Mouse (Mus musculus) embryonic facial prominence, embryonic 13.5 days (tissue): ENCODE measurements around the gene Fzd2. TPM values are rescaled to one million over a fixed set of nuclear protein-coding genes. Genes with fewer than 3 reads are reported as not detected.
"Not testable (repeated sequence)": the region's sequence is repeated elsewhere in the genome, so short reads cannot be mapped to it uniquely, and the experiment has no call there.

Experiments used
- ATAC-seq: fragments of 200-750 bp; cut with Nextera tagmentation; 2 replicates; pipeline ENCODE4 v1.8.0; 2017; ENCODE audit warnings: low read depth; ENCODE audit not compliant: insufficient number of reproducible peaks, insufficient read depth, low FRiP score, low TSS enrichment
- H3K27ac ChIP-seq: fragments of 300-500 bp; sonication (generic); 2 replicates; pipeline ENCODE4 v1.5.1; 2015; ENCODE audit warnings: moderate library complexity, mild to moderate bottlenecking, inconsistent platforms
- H3K27me3 ChIP-seq: fragments of 300-500 bp; sonication (generic); 2 replicates; pipeline ENCODE4 v1.6.1; 2015; ENCODE audit warnings: mild to moderate bottlenecking, inconsistent platforms
- H3K36me3 ChIP-seq: fragments of 300-500 bp; sonication (generic); 2 replicates; pipeline ENCODE4 v1.6.1; 2015; ENCODE audit warnings: mild to moderate bottlenecking, inconsistent platforms
- H3K4me1 ChIP-seq: fragments of 300-500 bp; sonication (generic); 2 replicates; pipeline ENCODE4 v1.6.1; 2015; ENCODE audit warnings: inconsistent platforms
- H3K4me2 ChIP-seq: fragments of 300-500 bp; sonication (generic); 2 replicates; pipeline ENCODE4 v1.6.1; 2015; ENCODE audit warnings: moderate library complexity, mild to moderate bottlenecking, inconsistent platforms
- H3K4me3 ChIP-seq: fragments of 300-500 bp; sonication (generic); 2 replicates; pipeline ENCODE4 v1.5.1; 2015; ENCODE audit warnings: mild to moderate bottlenecking, inconsistent platforms
- H3K9ac ChIP-seq: fragments of 300-500 bp; sonication (generic); 2 replicates; pipeline ENCODE4 v1.6.1; 2015; ENCODE audit warnings: mild to moderate bottlenecking, inconsistent platforms
- H3K9me3 ChIP-seq: fragments of 300-500 bp; sonication (generic); 2 replicates; pipeline ENCODE4 v1.6.1; 2016; ENCODE audit warnings: inconsistent platforms
- WGBS: fragments of 180-500 bp; shearing (Covaris S2); methylation state at CpG from one replicate; pipeline ENCODE4 v1.1.7; 2015; ENCODE audit warnings: mixed read lengths; 5-methylcytosine and 5-hydroxymethylcytosine counted together
- polyA plus RNA-seq: library from polyadenylated mRNA; unstranded; fragments of >200 nt; fragmentation: Nextera tagmentation; extraction: Ambion mirVana; gene quantifications from 2 replicates; pipeline ENCODE4 v1.2.1, GENCODE M21; 2015

The Fzd2 gene
- polyA plus RNA-seq, 1 experiment from 2014 or later: 67.8 TPM

DNA sequence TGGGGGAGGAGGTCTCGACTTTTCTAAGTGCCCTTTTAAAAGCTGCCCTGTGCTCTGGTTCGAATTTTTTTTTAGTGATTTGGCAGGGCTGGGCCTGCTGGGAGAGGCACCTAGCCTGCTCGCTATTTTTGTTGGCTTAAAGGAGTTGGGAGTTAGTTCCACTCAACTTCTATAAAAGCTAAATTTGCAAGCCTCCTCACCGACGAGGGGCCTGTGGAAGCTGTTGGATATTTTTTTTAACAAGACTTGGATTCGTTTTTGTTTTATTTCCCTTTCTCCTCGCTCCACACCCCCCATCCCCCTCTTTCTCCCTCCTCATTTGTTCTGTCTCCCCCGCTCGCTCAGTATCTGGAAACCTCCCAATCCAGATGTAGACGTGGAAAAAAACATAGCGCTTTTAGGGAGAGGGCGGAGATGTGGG is 2.6 kb downstream of the Fzd2 start:
- H3K4me1 ChIP-seq: peaks cover 50% of the 10 kb centered on the region
- peak overlapping the region; percentile 100 for H3K9ac ChIP-seq
- peak overlapping the region; percentile 100 for H3K27ac ChIP-seq
- 0% methylated on average over 12 of the region's 12 CpGs for WGBS
- no peaks in the 10 kb centered on the region for H3K27me3 ChIP-seq
- peak overlapping the region; percentile 95 for H3K4me3 ChIP-seq
- peaks cover 17% of the 10 kb centered on the region for H3K36me3 ChIP-seq
- no peak for ATAC-seq
- peak overlapping the region; percentile 78 for H3K4me2 ChIP-seq
- H3K9me3 ChIP-seq: no peaks in the 10 kb centered on the region

DNA sequence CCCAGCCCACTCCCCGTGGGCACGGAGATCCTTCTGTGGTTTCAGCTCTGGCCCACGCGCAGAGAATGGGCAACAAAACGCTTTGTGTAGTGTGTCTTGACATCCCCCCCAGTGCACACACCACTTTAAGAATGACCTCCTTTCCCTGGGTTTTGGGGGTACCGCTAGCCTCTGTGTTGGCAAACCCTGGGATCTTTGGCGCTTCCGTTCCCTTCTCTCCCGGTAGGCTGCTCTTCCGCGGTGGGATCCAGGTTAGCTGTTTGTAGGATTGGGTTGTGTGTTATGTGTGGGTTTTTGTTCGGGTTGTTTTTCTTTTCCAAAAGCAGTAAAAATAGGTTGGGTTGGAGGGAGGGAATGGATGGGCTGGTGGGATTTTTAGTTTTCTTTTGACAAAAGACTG is 3.0 kb downstream of the Fzd2 start:
- Histone ChIP-seq H3K4me2 (peak overlapping the region; percentile 78), H3K36me3 (peaks cover 17% of the 10 kb centered on the region), H3K4me3 (peak overlapping the region; percentile 95), H3K9ac (peak overlapping the region; percentile 100), H3K27ac (peak overlapping the region; percentile 100), H3K4me1 (peaks cover 49% of the 10 kb centered on the region)
- ATAC-seq, H3K9me3 ChIP-seq, H3K27me3 ChIP-seq: not testable (repeated sequence)
- under 1% methylated on average over 12 of the region's 12 CpGs for WGBS

DNA sequence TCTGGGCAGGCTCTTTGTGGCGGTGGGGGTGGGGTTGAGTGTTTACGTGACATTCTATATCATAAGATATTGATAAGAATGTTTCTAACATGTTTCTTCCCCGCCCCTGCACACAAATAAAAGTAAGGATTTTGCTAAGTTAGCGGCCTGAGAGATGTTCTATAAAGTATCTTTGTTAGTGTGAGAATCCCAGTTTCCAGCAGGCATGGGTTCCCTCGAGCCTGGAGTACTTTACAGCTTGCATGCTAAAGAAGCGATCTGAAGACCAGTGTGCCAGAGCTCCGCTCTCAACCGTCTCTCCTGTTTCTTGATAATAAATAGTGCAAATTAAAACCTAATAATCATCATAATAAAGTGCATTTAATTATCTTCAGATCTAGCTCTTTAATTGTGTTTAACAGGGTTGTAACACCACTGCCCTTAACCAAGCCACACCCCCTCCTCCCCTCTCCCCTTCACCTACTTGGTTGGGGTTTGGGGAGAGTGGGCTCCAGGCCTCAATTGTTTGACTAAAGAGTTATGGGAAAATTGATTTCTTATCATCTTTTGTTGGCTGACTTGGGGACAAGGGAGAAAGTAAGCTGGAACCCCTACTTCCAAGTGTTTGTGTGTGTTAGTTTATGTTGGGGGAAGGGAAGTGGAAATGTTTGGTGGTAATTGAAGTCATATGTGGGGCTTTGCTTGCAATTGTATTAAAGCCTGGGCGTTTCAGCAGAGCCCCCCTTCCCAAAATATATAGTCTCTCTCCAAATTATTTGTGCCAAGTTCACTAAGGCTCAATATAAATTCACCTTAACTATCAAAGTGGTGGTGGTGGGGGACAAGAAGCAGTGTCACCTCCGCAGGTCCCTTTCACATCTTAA is 3.7 kb downstream of the Fzd2 start:
- H3K9ac ChIP-seq: peak overlapping the region; percentile 100
- H3K9me3 ChIP-seq: no peaks in the 10 kb centered on the region
- ATAC-seq: no peak
- peak overlapping the region; percentile 78 for H3K4me2 ChIP-seq
- H3K27me3 ChIP-seq: no peaks in the 10 kb centered on the region
- H3K4me1 ChIP-seq: peaks cover 42% of the 10 kb centered on the region
- peak overlapping the region; percentile 95 for H3K4me3 ChIP-seq
- WGBS: 3% methylated on average over 10 of the region's 10 CpGs
- peak overlapping the region; percentile 100 for H3K27ac ChIP-seq
- peaks cover 17% of the 10 kb centered on the region for H3K36me3 ChIP-seq

DNA sequence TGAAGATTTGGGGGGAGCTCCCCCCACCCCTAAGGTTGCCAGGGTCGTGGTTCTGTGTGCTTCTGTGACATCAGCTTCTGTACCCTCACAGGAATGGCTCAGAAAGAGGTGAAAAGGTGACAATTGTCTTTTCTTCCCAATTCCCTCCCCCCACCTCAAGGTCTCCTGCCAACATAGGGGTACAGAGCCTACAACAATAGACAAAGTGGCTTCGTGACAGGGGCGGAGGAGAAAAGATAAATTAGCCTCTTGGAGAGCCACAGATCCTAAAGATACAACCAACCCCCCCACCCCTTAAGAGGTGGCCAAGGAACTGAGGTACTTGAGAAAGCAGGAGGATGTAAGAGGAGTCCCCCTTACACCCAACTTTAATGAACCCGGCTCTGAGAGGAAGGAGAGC is 4.5 kb downstream of the Fzd2 start:
- no peak for ATAC-seq
- H3K27me3 ChIP-seq: no peaks in the 10 kb centered on the region
- H3K4me3 ChIP-seq: peak overlapping the region; percentile 95
- H3K36me3 ChIP-seq: peaks cover 17% of the 10 kb centered on the region
- H3K9ac ChIP-seq: peak overlapping the region; percentile 100
- peak overlapping the region; percentile 100 for H3K27ac ChIP-seq
- peak overlapping the region; percentile 78 for H3K4me2 ChIP-seq
- no peaks in the 10 kb centered on the region for H3K9me3 ChIP-seq
- H3K4me1 ChIP-seq: peaks cover 41% of the 10 kb centered on the region
- 15% methylated on average over 4 of the region's 4 CpGs for WGBS

DNA sequence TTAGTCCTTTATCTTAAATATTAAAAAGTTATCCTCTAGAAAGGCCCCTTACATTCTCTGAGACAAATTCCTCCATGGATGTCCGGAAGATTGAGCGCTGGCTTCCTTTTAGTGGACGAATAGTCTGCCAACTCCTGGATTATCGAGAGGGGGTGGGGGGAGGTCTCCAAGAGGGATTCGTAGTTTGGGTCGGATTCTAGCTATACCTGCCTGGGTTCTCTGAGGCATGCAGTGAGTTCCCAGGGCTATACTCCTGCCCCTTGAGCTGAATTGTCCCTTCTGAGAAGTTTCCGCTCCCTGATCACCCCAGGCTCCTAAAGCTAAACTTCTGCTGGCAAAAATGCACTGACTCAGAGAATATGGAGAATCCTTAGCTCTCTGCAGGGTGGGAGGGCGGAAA is 5.3 kb downstream of the Fzd2 start:
- H3K4me3 ChIP-seq: peak overlapping the region; percentile 95
- H3K4me1 ChIP-seq: peaks cover 41% of the 10 kb centered on the region
- H3K27ac ChIP-seq: peak overlapping the region; percentile 100
- peak overlapping the region; percentile 78 for H3K4me2 ChIP-seq
- 35% methylated on average over 8 of the region's 8 CpGs for WGBS
- H3K9ac ChIP-seq: peak overlapping the region; percentile 100
- no peak for ATAC-seq
- H3K9me3 ChIP-seq: no peaks in the 10 kb centered on the region
- peaks cover 17% of the 10 kb centered on the region for H3K36me3 ChIP-seq
- no peaks in the 10 kb centered on the region for H3K27me3 ChIP-seq

DNA sequence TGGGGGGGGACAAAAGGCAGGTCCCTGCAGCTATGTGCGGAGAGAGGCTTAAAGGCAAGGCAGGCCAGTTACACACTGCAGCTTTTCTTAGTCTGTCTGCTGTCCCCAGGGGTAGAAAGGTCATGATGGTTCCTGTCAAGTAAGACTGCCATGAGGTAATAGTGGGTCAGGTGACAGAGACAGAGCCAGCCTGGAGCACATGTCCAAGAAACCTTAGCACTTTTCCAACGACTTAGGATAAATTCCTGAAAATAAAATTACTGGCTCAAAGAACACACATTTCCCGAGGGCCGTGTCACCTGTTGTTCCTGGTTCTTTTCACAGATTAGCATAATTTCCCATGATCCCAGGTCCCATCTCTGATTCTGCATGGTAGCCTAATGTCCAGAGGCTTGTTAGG is 6.1 kb downstream of the Fzd2 start:
- 6% methylated on average over 4 of the region's 4 CpGs for WGBS
- Histone ChIP-seq H3K4me1 (peaks cover 41% of the 10 kb centered on the region), H3K9ac (peak overlapping the region; percentile 100), H3K9me3 (no peaks in the 10 kb centered on the region), H3K27me3 (no peaks in the 10 kb centered on the region), H3K36me3 (peaks cover 17% of the 10 kb centered on the region), H3K4me2 (peak overlapping the region; percentile 78), H3K27ac (peak overlapping the region; percentile 100), H3K4me3 (peak overlapping the region; percentile 95; the same call in 1 of the 2 replicates)
- no peak for ATAC-seq

DNA sequence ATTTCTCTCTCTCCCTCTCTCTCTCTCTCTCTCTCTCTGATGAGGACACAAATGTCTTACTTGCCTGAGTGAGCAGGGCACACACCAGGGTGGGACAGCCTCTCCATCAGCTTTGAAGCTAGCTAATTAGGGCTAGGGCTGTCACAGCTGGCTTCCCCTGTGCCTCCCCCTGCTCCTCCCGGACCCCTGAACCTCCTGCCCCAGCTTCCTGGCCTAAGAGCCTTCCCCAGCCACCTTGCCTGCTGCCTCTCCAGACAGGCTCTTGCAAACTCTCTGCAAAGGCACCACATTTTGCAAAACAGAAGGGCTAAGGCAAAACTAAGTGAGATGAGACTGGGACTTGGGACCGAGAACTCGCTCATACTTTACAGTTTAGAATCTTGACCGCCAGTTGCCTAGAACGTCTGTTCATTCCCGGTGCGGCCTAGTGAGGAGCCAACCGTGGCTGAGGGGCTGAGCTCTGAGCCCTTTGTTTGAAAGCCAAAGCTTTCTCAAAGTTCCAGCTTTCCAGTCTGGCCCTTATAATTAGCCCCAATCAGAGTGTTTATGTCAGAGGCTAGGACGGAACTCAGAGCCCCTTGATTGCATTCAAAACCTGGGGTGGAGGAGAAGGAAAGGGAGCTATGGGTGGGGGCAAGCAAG is 6.6 kb downstream of the Fzd2 start:
- Histone ChIP-seq H3K36me3 (peaks cover 13% of the 10 kb centered on the region), H3K9me3 (no peaks in the 10 kb centered on the region), H3K27me3 (no peaks in the 10 kb centered on the region), H3K9ac (peak overlapping the region; percentile 100), H3K4me2 (peak overlapping the region; percentile 78), H3K4me1 (peaks cover 41% of the 10 kb centered on the region), H3K27ac (peak overlapping the region; percentile 100), H3K4me3 (peak overlapping the region; percentile 19)
- no peak for ATAC-seq
- WGBS: 8% methylated on average over 9 of the region's 9 CpGs

DNA sequence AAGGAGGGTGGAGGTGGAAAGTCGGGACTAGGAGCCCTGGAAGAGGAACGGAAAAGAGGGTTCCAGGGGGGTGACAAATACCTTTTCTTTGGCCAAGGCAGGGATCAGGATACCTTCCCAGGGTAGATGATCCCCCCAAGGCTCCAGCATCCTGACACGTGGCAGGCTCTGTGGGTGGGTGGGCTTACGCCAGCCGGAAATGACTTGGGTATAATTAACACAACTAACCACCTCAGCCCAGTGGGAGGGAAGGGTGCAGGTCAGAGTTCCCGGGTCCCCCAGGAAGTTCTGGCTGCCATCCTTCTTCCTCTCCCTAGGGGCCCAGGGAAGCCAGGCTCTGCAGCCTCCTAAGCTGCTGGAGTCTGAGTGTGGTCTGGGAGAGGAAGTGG is 7.1 kb downstream of the Fzd2 start:
- no peak for ATAC-seq
- Histone ChIP-seq H3K4me3 (peak overlapping the region; percentile 19; the same call in 1 of the 2 replicates), H3K4me2 (peak overlapping the region; percentile 78), H3K27me3 (no peaks in the 10 kb centered on the region), H3K9ac (peak overlapping the region; percentile 100), H3K36me3 (peaks cover 8% of the 10 kb centered on the region; the same call in 1 of the 2 replicates), H3K4me1 (peaks cover 41% of the 10 kb centered on the region), H3K9me3 (no peaks in the 10 kb centered on the region), H3K27ac (peak overlapping the region; percentile 100)
- WGBS: 5% methylated on average over 6 of the region's 6 CpGs

DNA sequence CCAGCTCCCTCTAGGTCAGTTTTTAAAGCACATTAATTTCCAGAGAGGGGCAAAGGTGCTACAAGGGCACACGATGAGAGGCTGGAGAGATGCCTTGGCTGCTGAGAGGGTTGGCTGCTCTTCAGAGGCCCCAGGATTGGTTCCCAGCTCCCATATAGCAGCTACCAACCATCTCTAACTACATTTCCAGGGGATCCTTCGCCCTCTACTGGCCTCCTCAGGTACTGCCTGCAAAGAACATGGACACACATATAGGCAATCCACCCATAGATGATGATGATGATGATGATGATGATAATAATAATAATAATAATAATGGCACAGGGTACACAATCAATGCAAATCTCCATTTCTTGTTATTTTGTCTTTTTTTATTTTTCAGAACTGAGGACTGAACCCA is 15.3 kb downstream of the Fzd2 start:
- WGBS: 67% methylated on average over 2 of the region's 2 CpGs

DNA sequence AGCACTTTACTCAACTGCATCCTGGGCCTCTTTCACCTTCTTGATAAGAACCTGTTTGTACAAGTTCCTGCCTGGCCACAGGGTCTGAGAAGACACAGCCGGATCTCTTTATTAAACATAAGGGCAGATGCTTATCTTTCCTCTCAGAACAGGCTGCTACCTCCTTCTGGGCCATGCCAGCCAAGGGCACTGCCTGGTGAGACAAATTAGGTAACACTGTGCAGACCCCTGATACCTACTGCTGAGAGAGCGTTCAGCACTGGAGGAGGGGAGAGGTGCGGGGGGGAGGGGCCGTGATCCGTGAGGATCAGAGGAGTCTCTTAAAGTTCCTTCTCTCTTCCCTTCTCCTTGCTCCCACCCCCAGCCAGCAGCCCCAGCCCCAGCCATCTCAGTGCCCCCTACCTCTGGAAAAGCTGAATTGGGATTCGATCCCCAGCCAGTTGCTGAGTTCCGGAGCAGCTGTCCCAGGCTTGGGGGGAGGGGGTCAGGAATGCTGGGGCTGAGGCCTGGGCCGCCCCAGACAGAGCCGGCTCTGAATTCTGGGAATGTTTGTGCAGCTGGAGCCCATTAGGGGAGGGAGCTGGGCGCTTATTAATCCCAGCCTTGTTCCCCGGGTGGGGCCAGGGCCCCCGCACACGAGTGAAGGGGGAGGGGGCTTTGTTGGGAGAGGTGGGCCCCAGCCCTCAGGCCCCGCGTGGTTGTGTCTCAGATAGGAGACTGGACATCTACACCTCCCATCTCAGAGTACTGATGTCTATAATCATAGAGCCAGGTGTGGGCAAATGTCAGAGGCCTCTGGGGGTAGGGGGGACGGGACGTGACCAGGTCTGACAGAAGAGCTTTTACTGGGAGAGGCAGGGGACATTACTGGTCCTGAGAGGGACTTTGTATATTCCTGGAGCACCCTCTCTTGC is 19.9 kb downstream of the Fzd2 start:
- peaks cover 45% of the 10 kb centered on the region for H3K4me1 ChIP-seq
- ATAC-seq: peak; percentile 91
- H3K4me2 ChIP-seq: peak overlapping the region; percentile 53
- H3K36me3 ChIP-seq: no peaks in the 10 kb centered on the region
- peak overlapping the region; percentile 97 for H3K27ac ChIP-seq
- H3K4me3 ChIP-seq: peak overlapping the region; percentile 28
- peak overlapping the region; percentile 55; the same call in 1 of the 2 replicates for H3K9ac ChIP-seq
- H3K9me3 ChIP-seq: peaks cover 4% of the 10 kb centered on the region
- no peaks in the 10 kb centered on the region for H3K27me3 ChIP-seq
- WGBS: 4% methylated on average over 17 of the region's 17 CpGs

More for the DNA sequence above, 15.3 kb downstream of the Fzd2 start:
- Histone ChIP-seq H3K4me3 (no peak overlapping the region), H3K4me2 (no peak overlapping the region), H3K27me3 (no peaks in the 10 kb centered on the region), H3K9me3 (peaks cover 5% of the 10 kb centered on the region), H3K9ac (no peak overlapping the region), H3K27ac (no peak overlapping the region), H3K36me3 (no peaks in the 10 kb centered on the region), H3K4me1 (peaks cover 17% of the 10 kb centered on the region)
- no peak for ATAC-seq

DNA sequence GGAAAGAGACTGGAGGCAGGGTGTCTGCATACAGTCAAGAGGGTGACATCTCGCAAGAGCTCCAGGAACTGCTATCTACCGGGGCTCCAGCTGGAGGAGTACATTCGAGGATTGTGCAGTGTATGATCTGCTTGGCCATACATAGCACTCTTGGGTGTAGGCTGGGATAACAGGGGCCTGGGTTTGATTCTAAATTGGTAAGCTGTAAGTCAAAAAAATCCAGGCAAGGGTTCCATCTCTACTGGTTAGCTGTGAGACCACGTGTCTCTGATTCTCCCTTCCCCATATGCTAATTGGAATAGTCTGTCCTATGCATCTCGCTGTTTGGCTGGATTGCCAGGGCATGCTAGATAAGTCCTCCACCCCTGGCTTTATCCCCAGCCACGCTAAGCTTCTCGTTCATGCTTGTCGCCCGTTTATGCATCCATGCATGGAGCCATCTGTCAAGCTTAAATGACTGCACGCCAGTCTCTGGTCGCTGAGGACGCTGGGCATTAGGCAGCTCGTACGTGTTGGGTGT is 20.8 kb downstream of the Fzd2 start:
- H3K9ac ChIP-seq: peak overlapping the region; percentile 55; the same call in 1 of the 2 replicates
- peak overlapping the region; percentile 53 for H3K4me2 ChIP-seq
- no peaks in the 10 kb centered on the region for H3K27me3 ChIP-seq
- peaks cover 53% of the 10 kb centered on the region for H3K4me1 ChIP-seq
- no peaks in the 10 kb centered on the region for H3K36me3 ChIP-seq
- H3K27ac ChIP-seq: peak overlapping the region; percentile 97
- 18% methylated on average over 14 of the region's 14 CpGs for WGBS
- ATAC-seq: peak; percentile 45; the same call in 1 of the 2 replicates
- peak overlapping the region; percentile 28 for H3K4me3 ChIP-seq
- no peaks in the 10 kb centered on the region for H3K9me3 ChIP-seq
